Mouse (Mus musculus) ovary, postnatal 14 days (tissue): ENCODE data around the gene Borcs6.
A peak's percentile ranks its signal among the peaks of the same experiment; 100 is the strongest.

Experiments
- DNase-seq: peaks from one replicate; pipeline ENCODE4 v3.0.0; 2022; ENCODE audit warnings: low spot score

Gene Borcs6

GRCm38 (mm10) chr11:69048151-69048550 lies 11.4 kb upstream of the Borcs6 start:
- DNase-seq, result no peak

DNA sequence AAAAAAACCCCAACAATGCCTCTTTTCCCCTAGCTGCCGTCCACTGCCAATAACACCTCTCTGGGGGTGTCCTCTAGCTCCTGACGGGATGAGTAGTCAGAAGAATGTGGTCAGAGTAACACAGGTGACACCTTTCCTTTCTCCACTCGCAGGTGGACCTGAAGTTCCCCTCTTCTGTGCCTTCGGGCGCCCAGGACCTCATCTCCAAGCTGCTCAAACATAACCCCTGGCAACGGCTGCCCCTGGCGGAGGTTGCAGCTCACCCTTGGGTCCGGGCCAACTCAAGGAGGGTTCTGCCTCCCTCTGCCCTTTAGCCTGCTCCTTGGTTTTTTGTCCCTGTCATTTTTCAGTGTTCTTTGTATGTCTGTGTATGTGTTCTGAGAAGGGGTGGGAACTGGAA lies 8.8 kb upstream of the Borcs6 start:
- no peak for DNase-seq

DNA sequence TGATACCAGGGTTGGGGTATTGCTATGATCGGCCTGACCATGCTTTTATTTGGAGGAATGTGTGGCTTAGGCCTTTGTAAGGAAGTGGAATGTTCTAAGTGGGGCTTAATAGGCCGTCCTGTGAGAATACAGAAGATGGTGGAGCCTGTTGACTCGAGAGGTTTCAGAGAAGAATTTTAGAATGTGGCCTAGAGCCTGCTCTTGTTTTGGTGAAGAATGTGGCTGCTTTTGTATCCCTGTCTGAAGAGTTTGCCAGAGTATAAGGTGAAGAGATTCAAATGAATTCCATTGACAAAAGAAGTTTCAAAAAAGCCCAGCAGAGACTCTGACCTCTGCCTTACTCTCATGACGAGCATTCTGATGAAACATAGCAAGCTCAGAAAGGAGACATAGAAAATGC lies 7.7 kb upstream of the Borcs6 start:
- DNase-seq, result no peak

DNA sequence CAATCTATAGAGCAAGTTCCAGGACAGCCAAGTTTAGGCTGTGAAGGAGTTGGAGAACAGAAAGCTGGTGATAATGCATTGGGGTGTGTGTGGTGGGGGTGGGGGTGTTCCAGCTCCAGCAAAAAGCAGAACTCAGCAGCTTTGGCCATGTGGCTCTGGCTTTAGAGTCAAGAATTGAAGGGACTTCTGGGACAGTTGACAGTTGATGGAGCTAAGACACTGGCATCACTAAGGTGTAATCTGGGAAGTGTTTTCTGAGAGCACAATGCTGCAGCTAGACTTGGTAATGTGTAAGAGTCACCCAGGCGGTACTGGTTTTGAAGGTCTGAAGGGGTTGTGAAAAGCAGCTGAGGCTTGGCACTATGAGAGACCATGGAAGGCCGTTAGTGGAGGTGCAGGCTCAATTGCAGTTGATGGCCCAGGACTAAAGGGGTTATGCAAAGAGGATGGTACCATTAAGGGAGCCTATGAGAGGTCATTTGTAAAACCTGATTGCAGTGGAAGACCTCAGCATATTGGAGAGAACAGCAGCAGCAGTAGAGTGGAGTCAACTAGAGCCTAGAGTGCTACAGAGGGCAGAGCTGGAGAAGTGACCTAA lies 6.6 kb upstream of the Borcs6 start:
- DNase-seq, result no peak

DNA sequence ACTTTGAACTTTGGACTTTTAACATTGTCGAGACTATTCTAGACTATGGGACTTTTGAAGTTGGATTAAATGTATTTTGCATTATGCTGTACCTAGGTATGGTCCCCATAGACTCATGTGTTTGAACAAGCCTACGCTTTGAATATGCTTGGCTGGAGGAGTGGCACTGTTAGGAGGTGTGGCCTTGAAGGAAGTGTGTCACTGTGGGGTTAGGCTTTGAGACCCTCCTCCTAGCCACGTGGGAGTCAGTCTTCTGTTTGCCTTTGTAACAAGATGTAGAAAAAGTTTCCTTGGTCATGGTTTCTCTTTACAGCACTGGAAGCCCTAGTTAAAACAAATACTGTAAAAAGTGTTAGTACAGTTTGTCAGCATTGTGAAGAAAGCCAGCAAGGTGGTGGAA lies 5.7 kb upstream of the Borcs6 start:
- DNase-seq, result no peak

DNA sequence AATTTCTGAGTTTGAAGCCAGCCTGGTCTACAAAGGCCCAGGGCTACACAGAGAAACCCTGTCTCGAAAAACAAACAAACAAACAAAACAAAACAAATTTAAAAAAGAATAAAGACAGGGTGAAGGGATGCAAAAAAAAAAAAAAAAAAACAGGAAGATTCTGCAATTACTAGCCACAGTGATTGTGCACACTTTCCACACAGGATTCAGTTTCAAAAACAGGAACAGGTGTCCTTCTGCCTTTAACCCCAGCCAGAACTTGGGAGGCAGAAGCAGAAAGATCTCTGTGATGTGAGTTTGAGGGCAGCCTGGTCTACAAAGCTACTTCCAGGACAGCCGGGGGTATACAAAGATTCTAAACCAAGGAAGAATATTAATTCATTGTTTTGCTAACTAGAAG lies 1.3 kb upstream of the Borcs6 start:
- no peak for DNase-seq

- DNase-seq, result no peak
Observed at GRCm38 (mm10) chr11:69058729-69059356, 674 bp upstream of the Borcs6 start.

GRCm38 (mm10) chr11:69059975-69060411 lies 476 bp downstream of the Borcs6 start:
- DNase-seq, result no peak

DNA sequence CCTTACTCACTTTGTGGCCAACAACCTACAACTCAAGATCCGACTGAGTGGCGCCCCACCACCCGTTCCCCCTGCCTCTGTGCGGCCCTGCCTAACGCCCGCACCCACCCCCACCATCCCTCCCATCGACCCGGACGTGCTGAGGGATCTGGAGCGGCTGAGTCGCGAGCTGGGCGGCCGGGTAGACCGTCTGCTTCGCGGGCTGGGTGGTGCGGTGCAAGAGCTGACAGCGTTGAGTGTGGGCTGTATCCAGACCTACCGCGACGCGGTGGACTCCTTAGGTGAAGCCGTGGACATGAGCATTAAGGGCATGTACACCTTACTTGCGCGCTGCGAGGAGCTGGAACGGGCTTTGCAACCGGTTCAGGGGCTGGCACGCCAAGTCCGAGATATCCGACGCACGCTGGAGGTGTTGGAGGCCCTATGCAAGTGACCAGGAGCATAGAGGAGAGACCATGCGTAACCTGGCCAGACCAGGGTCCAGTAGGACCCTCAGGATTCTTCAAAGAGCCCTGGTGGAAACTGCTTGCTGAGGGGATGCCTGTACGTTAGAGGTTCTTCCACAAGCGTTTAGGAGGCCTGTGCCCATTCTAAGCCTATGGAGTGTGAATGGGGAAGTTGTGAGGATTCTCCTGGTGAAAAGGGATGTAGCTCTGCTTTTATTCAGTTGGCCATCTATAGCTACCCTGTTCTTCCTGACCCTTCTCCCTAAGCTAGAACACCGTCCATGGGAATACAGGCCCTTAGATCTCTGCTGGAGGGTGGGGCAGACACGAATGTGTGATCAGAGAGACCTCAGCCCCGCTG lies 1.1 kb downstream of the Borcs6 start:
- DNase-seq, result no peak

- DNase-seq, result no peak
Observed at GRCm38 (mm10) chr11:69061255-69061912, 1.9 kb downstream of the Borcs6 start.

GRCm38 (mm10) chr11:69062194-69062760 lies 2.8 kb downstream of the Borcs6 start:
- peak; percentile 65 for DNase-seq

- peak; percentile 98 for DNase-seq
Observed at GRCm38 (mm10) chr11:69062761-69063224, 3.3 kb downstream of the Borcs6 start.

- DNase-seq, result peak; percentile 85
Observed at GRCm38 (mm10) chr11:69063413-69064201, 4.1 kb downstream of the Borcs6 start.

DNA sequence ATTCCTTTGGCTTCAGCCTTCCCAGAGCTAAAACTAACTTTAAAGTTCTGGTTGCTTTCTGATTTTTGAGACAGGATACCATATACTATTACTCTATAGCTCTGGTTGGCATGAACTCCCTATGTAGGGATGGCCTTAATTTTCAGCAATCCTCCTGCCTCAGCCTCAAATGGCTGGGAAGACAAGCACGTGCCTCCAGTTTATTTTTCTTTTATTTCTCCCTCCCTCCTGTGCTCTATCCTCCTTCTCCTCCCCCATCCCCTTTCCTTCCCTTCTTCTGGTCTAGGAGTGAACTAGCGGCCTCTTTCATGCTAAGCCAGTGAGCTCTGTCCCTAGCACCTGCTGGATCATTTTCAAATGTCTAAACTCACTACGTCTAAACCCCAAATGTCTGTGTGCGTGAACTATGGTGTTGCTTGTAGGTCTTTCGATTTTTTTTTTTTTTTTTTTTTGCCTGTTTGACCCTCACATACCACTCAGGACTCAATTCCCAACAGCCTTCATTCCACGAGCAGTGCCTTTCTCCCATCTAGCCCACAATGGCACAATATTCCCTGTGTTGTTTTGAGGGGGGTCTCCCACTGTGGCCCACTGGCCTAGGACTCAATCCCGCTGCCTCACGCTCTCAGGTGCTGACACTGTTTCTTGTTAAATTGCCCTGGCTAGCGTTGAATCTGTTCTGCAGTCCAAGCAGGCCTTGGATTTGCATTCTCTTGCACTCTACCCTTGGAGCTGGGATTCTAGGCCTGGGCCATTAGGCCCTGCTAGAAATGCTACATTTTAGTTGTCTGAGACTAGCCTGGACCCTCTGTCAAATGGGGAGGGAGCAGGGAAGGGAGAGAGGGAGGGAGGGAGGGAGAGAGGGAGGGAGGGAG lies 5.0 kb downstream of the Borcs6 start:
- DNase-seq, result no peak

DNA sequence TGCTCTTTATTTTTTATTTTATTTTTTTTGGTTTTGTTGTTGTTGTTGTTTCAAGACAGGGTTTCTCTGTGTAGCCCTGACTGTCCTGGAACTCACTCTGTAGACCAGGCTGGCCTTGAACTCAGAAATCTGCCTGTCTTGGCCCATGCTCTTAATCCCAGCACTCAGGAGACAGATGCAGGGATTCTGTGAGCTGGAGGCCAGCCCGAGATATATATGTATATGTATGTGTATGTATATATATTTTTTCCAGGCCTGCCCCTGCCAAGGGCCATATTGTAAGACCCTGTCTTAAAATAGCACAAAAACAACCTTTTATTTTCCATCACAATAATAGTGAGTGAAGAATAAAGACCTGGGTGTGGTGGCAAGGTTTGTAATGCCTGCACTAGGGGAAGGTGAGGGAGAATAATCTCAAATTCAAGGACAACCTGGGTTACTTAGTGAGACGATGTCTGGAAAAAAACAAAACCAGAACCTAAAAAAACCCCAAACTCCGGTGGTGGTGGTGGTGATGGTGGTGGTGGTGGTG lies 5.9 kb downstream of the Borcs6 start:
- DNase-seq, result no peak

DNA sequence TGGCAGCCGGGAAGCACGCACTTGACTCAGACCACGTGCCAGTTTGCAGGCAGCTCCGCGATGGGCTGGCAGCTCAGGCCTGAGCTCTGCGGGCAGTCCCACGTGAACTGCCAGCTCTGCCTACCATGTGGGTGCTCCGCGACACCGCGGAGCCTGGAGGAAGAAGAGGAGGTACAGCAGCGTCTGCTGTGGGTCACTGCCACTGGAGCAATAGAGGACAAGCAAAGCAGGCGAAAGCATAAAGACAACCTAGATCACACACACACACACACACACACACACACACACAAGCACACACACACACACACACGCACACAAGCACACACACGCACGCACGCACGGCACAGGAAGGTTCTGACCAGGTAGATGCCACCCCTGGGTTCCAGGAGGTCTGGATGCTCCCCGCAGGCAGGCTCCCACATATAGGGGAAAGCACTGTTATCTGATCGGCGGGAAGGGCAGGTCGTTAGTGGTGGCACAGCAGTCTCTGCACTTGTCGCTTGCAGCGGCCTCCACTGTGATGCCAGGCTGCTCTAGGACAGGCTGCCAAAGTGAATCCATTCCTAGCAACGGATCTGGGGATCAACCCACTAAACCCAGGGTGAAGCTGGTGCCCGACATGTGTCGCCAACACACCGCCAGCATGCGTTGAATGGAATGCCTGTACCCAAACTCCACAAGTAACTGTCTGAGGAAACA lies 6.8 kb downstream of the Borcs6 start:
- no peak for DNase-seq

GRCm38 (mm10) chr11:69066956-69067355 lies 7.4 kb downstream of the Borcs6 start:
- DNase-seq, result peak; percentile 84

DNA sequence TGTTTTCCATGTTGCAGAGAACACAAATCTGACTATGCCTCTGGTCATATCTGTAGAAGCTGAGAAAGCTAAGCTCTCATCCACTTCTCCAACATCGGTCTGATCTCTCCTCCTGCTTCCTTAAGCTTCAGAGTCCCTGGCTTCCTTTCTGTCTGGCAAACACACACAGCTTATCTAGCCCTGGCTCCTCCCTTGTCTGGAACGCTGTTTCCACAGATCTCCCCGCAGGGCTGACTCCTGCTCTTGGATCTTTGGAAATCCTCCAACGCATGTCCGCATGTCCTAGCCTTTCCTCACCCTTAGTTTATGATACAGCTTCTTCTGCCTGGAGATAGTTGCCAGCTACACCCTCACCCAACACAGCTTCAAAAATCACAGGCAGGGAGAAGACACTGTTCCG lies 8.1 kb downstream of the Borcs6 start:
- no peak for DNase-seq

GRCm38 (mm10) chr11:69070093-69070492 lies 10.6 kb downstream of the Borcs6 start:
- no peak for DNase-seq
